Mouse (Mus musculus) ovary, adult 10 weeks (tissue): ENCODE measurements around the gene Pcdh15. TPM values are rescaled to one million over a fixed set of nuclear protein-coding genes. Genes with fewer than 3 reads are reported as not detected.

ENCODE experiments used
- polyA plus RNA-seq: library from polyadenylated mRNA; stranded (reverse); fragments of 350-450 nt; fragmentation: Illumina TruSeq; extraction: RNeasy Lipid Tissue Mini Kit (QIAGEN cat#74804); gene quantifications from one replicate; pipeline ENCODE4 v1.2.3, GENCODE M21; 2014

Pcdh15 gene
- polyA plus RNA-seq, result 0.68 TPM

DNA sequence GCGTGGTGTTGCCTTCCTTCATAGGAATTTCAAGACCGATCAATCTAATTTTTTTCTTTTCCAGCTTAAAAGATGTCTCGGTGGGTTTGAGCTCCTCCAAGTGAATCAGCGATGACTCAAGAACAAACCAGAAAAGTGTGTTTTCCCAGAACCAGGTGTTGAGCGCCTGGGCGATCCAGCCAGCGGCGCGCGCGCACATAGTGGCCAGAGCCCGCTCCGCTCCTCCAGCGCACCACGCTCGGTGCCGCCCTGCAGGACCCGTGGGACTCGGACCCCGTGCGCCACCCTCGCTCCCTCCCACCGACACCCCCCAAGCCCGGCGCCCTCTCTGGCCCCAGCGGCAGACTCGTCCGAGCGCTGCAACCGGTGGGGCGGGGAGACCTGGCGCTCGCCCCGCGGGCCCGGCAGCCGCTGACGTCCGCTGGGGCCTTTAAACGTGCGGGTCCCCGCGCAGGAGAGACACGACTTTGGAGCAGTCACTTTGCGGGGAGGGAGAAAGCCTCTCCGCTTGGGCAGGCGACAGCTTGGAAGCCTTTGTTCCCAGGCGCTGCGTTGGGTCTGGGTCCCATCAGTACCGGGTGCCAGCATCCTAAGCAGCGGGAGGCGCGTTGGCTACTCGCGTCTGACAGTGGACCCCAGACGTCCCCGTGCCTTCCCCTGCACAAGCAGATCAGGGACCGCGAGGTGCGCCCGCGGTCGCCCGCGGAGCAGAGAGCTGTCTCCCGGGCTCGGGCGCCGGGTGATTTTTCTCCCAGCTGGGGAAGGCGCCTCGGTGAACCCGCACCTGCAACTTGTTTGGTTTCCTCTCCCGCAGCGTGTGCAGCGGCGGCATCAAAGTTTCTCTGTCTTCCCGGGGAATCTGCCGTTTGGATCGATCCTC is at the start of gene Pcdh15:
Gene Pcdh15, plus strand, starts transcription at position 377 of the 880 bp plus-strand sequence.

